Mouse (Mus musculus): Measurements from ENCODE around the gene Gdpd1. TPM values are rescaled to one million over a fixed set of nuclear protein-coding genes. Genes with fewer than 3 reads are reported as not detected.

The Gdpd1 gene
- polyA plus RNA-seq, 1 experiment, result 1.7 TPM

DNA sequence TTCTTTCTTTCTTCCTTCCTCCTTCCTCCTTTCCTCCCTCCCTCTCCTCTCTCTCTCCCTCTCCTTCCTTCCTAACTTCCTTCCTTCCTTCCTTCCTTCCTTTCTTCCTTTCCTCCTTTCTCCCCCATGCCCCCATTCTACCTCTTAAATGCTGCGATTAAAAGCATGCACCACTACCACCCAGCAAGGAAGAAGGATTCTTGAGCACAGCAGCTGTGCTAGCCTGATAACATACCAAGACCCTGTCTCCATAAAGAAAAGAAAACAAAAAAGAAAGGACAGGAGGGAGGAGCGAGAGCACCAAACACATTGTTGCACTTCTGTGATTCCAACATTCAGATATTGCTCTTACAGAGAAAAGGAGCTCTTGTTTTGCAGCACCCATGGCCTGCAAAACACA, 13.3 kb upstream of the Gdpd1 start:
- Histone ChIP-seq H3K4me3 (ENCODE audit: insufficient read depth, low read depth, low read length) (no peak overlapping the region; the same call in 1 of the 2 replicates), H3K27me3 (replicated peaks; ENCODE audit: control insufficient read depth, insufficient read depth, low read length) (no peaks in the 10 kb centered on the region), H3K4me1 (ENCODE audit: control insufficient read depth, insufficient read depth, low read length) (peaks cover 17% of the 10 kb centered on the region; the same call in 1 of the 2 replicates), H3K36me3 (ENCODE audit: control insufficient read depth, insufficient read depth, low read length) (no peaks in the 10 kb centered on the region; the same call in 1 of the 2 replicates), H3K27ac (ENCODE audit: insufficient read depth, low read depth, low read length) (no peak overlapping the region)
- no peak for DNase-seq
- no peak for TF ChIP-seq POLR2A (IDR thresholded peaks at IDR 0.05; ENCODE audit: low read depth, low read length)
- TF ChIP-seq CTCF (conservative IDR thresholded peaks at IDR 0.05; ENCODE audit: insufficient read depth, insufficient read length, low read depth, low read length), result no peak
- whole genome bisulfite sequencing, result 57% methylated on average over 2 of the region's 2 CpGs

DNA sequence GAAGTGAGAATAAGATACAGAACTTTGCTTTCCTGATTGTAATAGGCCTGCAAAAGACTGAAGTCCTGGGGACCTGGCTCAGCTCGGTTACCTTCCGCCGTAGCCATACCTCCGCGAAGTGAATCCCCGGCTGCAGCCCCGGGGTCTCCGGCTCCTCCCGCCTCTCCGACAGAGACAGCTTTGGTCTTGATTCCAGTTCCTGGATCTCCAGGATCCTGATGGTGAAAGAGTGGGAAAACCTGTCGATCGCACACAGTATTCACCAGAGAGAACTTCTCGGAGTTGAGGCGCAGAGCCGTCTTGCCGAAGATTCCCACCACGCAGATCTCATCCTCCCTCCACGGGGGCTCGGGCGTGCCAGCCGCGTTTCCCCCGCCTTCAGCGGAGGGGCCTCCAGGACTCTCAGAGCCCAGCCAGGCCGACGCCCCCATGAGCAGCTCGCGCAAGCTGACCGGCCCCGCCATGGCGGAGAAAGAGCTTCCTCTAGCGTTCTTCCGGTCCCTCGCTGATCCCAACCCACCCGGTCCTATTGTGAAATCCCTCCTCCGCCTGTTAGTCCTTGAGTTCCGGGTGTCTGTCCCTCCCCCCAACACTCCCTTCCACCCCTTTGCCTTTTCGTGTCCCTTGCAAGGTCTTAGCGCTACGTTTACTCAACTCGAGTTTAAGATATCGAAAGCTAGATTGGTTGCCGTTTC, 12.6 kb upstream of the Gdpd1 start, which contains the start of gene Smg8:
Gene Smg8, minus strand, starts transcription at position 485 of the 695 bp plus-strand sequence.
- under 1% methylated on average over 43 of the region's 43 CpGs for WGBS
- H3K4me3 ChIP-seq (ENCODE audit: insufficient read depth, low read depth, low read length), result peak within 1 kb of the TSS; percentile 81
- DNase-seq, result peak; percentile 88
- TF ChIP-seq CTCF (conservative IDR thresholded peaks at IDR 0.05; ENCODE audit: insufficient read depth, insufficient read length, low read depth, low read length) (no peak), POLR2A (IDR thresholded peaks at IDR 0.05; ENCODE audit: low read depth, low read length) (no peak)
- H3K27me3 ChIP-seq (replicated peaks; ENCODE audit: control insufficient read depth, insufficient read depth, low read length), result no peaks in the 10 kb centered on the region
- H3K36me3 ChIP-seq (ENCODE audit: control insufficient read depth, insufficient read depth, low read length), result no peaks in the 10 kb centered on the region; the same call in 1 of the 2 replicates
- peak within 1 kb of the TSS; percentile 17; the same call in 1 of the 2 replicates for H3K27ac ChIP-seq (ENCODE audit: insufficient read depth, low read depth, low read length)
- H3K4me1 ChIP-seq (ENCODE audit: control insufficient read depth, insufficient read depth, low read length), result peaks cover 17% of the 10 kb centered on the region; the same call in 1 of the 2 replicates

DNA sequence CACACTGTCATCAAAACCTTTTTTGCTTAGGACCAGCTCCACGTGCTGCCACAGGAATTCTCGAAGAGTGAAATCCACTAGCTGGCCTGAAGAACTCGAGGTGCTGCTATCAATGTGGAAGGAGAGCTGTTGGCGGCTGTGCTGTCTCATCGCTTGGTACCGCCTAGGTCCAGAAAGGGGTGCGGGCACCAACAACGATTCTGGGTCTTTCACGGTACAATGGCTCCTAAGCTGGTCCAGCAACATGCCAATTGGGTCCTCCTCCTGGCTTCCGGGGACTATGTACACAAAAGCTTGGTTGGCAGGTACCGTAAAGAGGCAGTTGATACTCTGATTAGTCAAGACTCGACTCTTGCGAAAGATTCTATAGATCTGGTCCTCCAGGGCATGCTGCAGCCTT, 11.6 kb upstream of the Gdpd1 start:
- no peak overlapping the region for H3K27ac ChIP-seq (ENCODE audit: insufficient read depth, low read depth, low read length)
- TF ChIP-seq POLR2A (IDR thresholded peaks at IDR 0.05; ENCODE audit: low read depth, low read length), result no peak
- no peak for TF ChIP-seq CTCF (conservative IDR thresholded peaks at IDR 0.05; ENCODE audit: insufficient read depth, insufficient read length, low read depth, low read length)
- H3K27me3 ChIP-seq (replicated peaks; ENCODE audit: control insufficient read depth, insufficient read depth, low read length), result no peaks in the 10 kb centered on the region
- DNase-seq, result no peak
- WGBS, result 85% methylated on average over 13 of the region's 13 CpGs
- H3K4me1 ChIP-seq (ENCODE audit: control insufficient read depth, insufficient read depth, low read length), result peaks cover 17% of the 10 kb centered on the region; the same call in 1 of the 2 replicates
- no peaks in the 10 kb centered on the region; the same call in 1 of the 2 replicates for H3K36me3 ChIP-seq (ENCODE audit: control insufficient read depth, insufficient read depth, low read length)
- peak overlapping the region; percentile 81; the same call in 1 of the 2 replicates for H3K4me3 ChIP-seq (ENCODE audit: insufficient read depth, low read depth, low read length)

DNA sequence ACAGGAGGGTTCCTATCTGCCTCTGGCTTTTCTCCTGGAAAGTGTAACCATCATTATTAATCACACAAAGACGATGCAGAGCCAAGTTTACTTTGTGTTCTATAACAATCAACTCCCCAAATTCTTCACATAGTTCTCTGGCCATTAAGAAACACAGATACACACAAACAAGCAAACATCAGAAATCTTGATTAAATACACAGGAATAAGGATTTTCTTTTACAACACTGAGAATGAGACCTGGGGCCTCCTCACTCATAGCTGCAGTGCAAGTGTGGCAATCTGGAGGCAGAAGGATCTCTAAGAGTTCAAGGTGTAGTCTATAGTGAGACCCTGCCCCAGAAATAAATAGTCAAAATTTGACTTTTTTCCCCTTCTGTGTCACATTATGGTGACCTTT, 9.8 kb upstream of the Gdpd1 start:
- H3K36me3 ChIP-seq (ENCODE audit: control insufficient read depth, insufficient read depth, low read length), result no peaks in the 10 kb centered on the region; the same call in none of the 2 replicates
- TF ChIP-seq POLR2A (IDR thresholded peaks at IDR 0.05; ENCODE audit: low read depth, low read length) (no peak), CTCF (conservative IDR thresholded peaks at IDR 0.05; ENCODE audit: insufficient read depth, insufficient read length, low read depth, low read length) (no peak)
- H3K27ac ChIP-seq (ENCODE audit: insufficient read depth, low read depth, low read length), result no peak overlapping the region
- no peak for DNase-seq
- H3K4me3 ChIP-seq (ENCODE audit: insufficient read depth, low read depth, low read length), result no peak overlapping the region
- H3K27me3 ChIP-seq (replicated peaks; ENCODE audit: control insufficient read depth, insufficient read depth, low read length), result no peaks in the 10 kb centered on the region
- WGBS, result 48% methylated on average over 1 of the region's 1 CpGs
- H3K4me1 ChIP-seq (ENCODE audit: control insufficient read depth, insufficient read depth, low read length), result peaks cover 17% of the 10 kb centered on the region; the same call in 1 of the 2 replicates

DNA sequence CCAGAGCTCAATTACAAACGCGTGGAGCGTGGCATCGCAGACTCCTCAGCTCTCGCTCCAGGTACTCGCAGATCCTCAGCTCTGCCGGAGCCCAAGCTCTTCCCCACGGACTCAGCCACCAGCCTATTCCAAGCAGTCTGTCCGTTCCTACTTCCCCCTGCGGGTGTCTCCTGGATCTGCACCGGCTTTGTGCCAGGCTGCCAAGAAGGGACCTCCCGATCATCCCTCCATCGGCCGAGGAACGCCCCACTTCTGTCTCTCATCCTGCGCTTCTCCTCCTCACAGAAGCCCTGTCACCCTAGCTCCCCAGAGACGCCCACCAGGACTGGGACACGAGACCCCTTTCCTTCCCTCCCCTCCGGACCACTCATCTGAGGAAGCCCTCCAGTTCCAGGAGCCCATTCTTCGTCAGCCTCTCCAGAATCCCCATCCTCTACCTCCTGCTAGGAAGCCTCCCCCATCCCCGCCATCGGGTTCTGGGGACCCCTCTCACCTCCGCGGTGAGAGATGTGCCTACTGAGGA, 458 bp downstream of the Gdpd1 start:
- Histone ChIP-seq H3K36me3 (ENCODE audit: control insufficient read depth, insufficient read depth, low read length) (peaks cover 3% of the 10 kb centered on the region), H3K4me1 (ENCODE audit: control insufficient read depth, insufficient read depth, low read length) (no peaks in the 10 kb centered on the region), H3K27ac (ENCODE audit: insufficient read depth, low read depth, low read length) (no peak overlapping the region), H3K4me3 (ENCODE audit: insufficient read depth, low read depth, low read length) (peak overlapping the region; percentile 70), H3K27me3 (replicated peaks; ENCODE audit: control insufficient read depth, insufficient read depth, low read length) (no peaks in the 10 kb centered on the region)
- DNase-seq, result peak; percentile 64
- TF ChIP-seq POLR2A (IDR thresholded peaks at IDR 0.05; ENCODE audit: low read depth, low read length), result no peak
- TF ChIP-seq CTCF (conservative IDR thresholded peaks at IDR 0.05; ENCODE audit: insufficient read depth, insufficient read length, low read depth, low read length), result peak; percentile 53
- 2% methylated on average over 24 of the region's 24 CpGs for WGBS

DNA sequence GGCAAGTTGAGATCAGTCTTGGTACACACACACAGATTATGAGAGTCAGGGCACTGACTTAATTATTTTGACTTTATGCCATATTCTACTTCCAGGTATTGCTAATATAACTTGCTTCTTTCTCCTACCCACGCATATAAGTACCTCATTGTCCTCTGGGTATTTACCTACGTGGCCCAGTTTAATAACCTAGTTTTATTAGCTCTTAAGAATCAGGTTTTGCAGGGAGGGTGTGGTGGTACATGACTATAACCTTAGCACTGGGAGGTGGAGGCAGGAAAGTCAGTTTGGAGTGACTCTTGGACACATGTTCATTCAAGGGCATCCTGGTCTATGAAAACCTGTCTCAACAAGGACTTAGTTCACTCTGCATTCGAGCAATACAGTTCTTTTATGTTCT, 11.8 kb downstream of the Gdpd1 start:
- no peak overlapping the region for H3K4me3 ChIP-seq (ENCODE audit: insufficient read depth, low read depth, low read length)
- no peak for DNase-seq
- WGBS, result 77% methylated on average over 3 of the region's 3 CpGs
- no peaks in the 10 kb centered on the region for H3K4me1 ChIP-seq (ENCODE audit: control insufficient read depth, insufficient read depth, low read length)
- H3K27ac ChIP-seq (ENCODE audit: insufficient read depth, low read depth, low read length), result no peak overlapping the region
- TF ChIP-seq POLR2A (IDR thresholded peaks at IDR 0.05; ENCODE audit: low read depth, low read length) (no peak), CTCF (conservative IDR thresholded peaks at IDR 0.05; ENCODE audit: insufficient read depth, insufficient read length, low read depth, low read length) (no peak)
- H3K36me3 ChIP-seq (ENCODE audit: control insufficient read depth, insufficient read depth, low read length), result no peaks in the 10 kb centered on the region
- H3K27me3 ChIP-seq (replicated peaks; ENCODE audit: control insufficient read depth, insufficient read depth, low read length), result no peaks in the 10 kb centered on the region

DNA sequence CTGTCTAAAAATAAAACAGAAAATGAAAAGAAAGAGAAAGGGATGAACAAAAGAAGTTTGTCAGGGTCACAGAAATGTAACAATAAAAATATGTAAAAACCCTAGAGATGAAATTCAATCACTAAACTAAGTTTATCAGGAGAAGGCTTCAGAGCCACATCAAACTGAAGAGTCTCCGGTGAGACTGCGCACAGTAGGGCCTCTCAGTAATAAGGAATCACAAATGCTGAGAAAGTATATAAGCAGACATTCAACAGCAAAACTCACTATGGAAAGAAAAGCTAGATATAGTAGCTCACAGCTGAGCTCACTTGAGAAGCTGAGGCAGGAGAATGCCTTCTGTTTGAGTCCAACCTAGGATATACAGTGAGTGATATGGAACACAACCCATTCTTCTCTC, 13.5 kb downstream of the Gdpd1 start:
- 95% methylated on average over 2 of the region's 2 CpGs for WGBS
- H3K36me3 ChIP-seq (ENCODE audit: control insufficient read depth, insufficient read depth, low read length), result no peaks in the 10 kb centered on the region
- no peak overlapping the region for H3K4me3 ChIP-seq (ENCODE audit: insufficient read depth, low read depth, low read length)
- no peaks in the 10 kb centered on the region for H3K27me3 ChIP-seq (replicated peaks; ENCODE audit: control insufficient read depth, insufficient read depth, low read length)
- no peaks in the 10 kb centered on the region for H3K4me1 ChIP-seq (ENCODE audit: control insufficient read depth, insufficient read depth, low read length)
- no peak overlapping the region for H3K27ac ChIP-seq (ENCODE audit: insufficient read depth, low read depth, low read length)
- no peak for DNase-seq
- TF ChIP-seq CTCF (conservative IDR thresholded peaks at IDR 0.05; ENCODE audit: insufficient read depth, insufficient read length, low read depth, low read length), result no peak
- no peak for TF ChIP-seq POLR2A (IDR thresholded peaks at IDR 0.05; ENCODE audit: low read depth, low read length)
